Mouse (Mus musculus) E14TG2a.4 (cell line): ENCODE data around the gene Hsf2bp.

Experiments
- CTCF ChIP-seq: conservative IDR thresholded peaks from 2 replicates; pipeline ENCODE4 v1.5.1; 2014; ENCODE audit warnings: low read length
- NANOG ChIP-seq: IDR thresholded peaks from 2 replicates; pipeline ENCODE4 v1.6.1; 2014; ENCODE audit warnings: borderline replicate concordance, low read length, mixed read lengths

GRCm38 (mm10) chr17:31905201-31905790, 130.9 kb downstream of the Hsf2bp start:
- TF ChIP-seq CTCF (no peak), NANOG (no peak)
